Mouse (Mus musculus): ENCODE data around the gene Wnt5b. TPM values are rescaled to one million over a fixed set of nuclear protein-coding genes. Genes with fewer than 3 reads are reported as not detected.

The Wnt5b gene
- polyA plus RNA-seq, 1 experiment from 2014 or later: 8.6 TPM

GRCm38 (mm10) chr6:119451981-119452499 is 92.1 kb downstream of the Wnt5b start:
- H3K27me3 ChIP-seq (ENCODE audit: control insufficient read depth, insufficient read depth, low read length): no peaks in the 10 kb centered on the region
- peak overlapping the region; percentile 38 to 50 for H3K4me3 ChIP-seq (ENCODE audit: control insufficient read depth in 1 of 2, insufficient read depth in 1 of 2, low read depth in 1 of 2, low read length in 2 of 2)
- under 1% methylated on average over 15 of the region's 15 CpGs for WGBS
- no peaks in the 10 kb centered on the region for H3K36me3 ChIP-seq (ENCODE audit: control insufficient read depth, insufficient read depth, low read length)
- H3K4me2 ChIP-seq (ENCODE audit: low read length): peak overlapping the region; percentile 72
- H3K4me1 ChIP-seq (ENCODE audit: control insufficient read depth in 2 of 2, insufficient read depth in 2 of 2, low read length in 2 of 2): peaks cover 7 to 10% of the 10 kb centered on the region in 2 experiments
- H3K27ac ChIP-seq (replicated peaks in 1 of 2; ENCODE audit: control insufficient read depth in 1 of 2, insufficient read depth in 1 of 2, low read depth in 2 of 2, low read length in 2 of 2): peak overlapping the region; percentile 41 to 73
- H3K9me3 ChIP-seq (ENCODE audit: control insufficient read depth, low read length): no peaks in the 10 kb centered on the region
- ATAC-seq (ENCODE audit: insufficient number of reproducible peaks, insufficient read depth, low FRiP score, low read depth): peak; percentile 53
- H3K9ac ChIP-seq (ENCODE audit: low read length): peak overlapping the region; percentile 60

GRCm38 (mm10) chr6:119450965-119451943 is 92.9 kb downstream of the Wnt5b start:
- no peaks in the 10 kb centered on the region for H3K27me3 ChIP-seq (ENCODE audit: control insufficient read depth, insufficient read depth, low read length)
- 44% methylated on average over 14 of the region's 14 CpGs for WGBS
- H3K27ac ChIP-seq (replicated peaks in 1 of 2; ENCODE audit: control insufficient read depth in 1 of 2, insufficient read depth in 1 of 2, low read depth in 2 of 2, low read length in 2 of 2): peak overlapping the region in 1 of 2 experiments; percentile 41; a peak in 2 of 4 replicates

GRCm38 (mm10) chr6:119449060-119449499 is 95.1 kb downstream of the Wnt5b start:
- Histone ChIP-seq H3K27me3 (ENCODE audit: control insufficient read depth, insufficient read depth, low read length) (no peaks in the 10 kb centered on the region), H3K4me2 (ENCODE audit: low read length) (peak overlapping the region; percentile 65), H3K27ac (replicated peaks in 1 of 2; ENCODE audit: control insufficient read depth in 1 of 2, insufficient read depth in 1 of 2, low read depth in 2 of 2, low read length in 2 of 2) (no peak overlapping the region), H3K9ac (ENCODE audit: low read length) (peak overlapping the region; percentile 48), H3K36me3 (ENCODE audit: control insufficient read depth, insufficient read depth, low read length) (no peaks in the 10 kb centered on the region), H3K4me3 (ENCODE audit: control insufficient read depth in 1 of 2, insufficient read depth in 1 of 2, low read depth in 1 of 2, low read length in 2 of 2) (peak overlapping the region; percentile 28 to 49), H3K4me1 (ENCODE audit: control insufficient read depth in 2 of 2, insufficient read depth in 2 of 2, low read length in 2 of 2) (peaks cover 7 to 10% of the 10 kb centered on the region in 2 experiments), H3K9me3 (ENCODE audit: control insufficient read depth, low read length) (no peaks in the 10 kb centered on the region)
- 0 out of 2 replicates have a peak, but pooled peaks have one; percentile 22 for ATAC-seq (ENCODE audit: insufficient number of reproducible peaks, insufficient read depth, low FRiP score, low read depth)
- 4% methylated on average over 23 of the region's 23 CpGs for WGBS

More at GRCm38 (mm10) chr6:119450965-119451943, 92.9 kb downstream of the Wnt5b start:
- ATAC-seq (ENCODE audit: insufficient number of reproducible peaks, insufficient read depth, low FRiP score, low read depth): no peak
- Histone ChIP-seq H3K36me3 (ENCODE audit: control insufficient read depth, insufficient read depth, low read length) (no peaks in the 10 kb centered on the region), H3K4me3 (ENCODE audit: control insufficient read depth in 1 of 2, insufficient read depth in 1 of 2, low read depth in 1 of 2, low read length in 2 of 2) (peak overlapping the region in 1 of 2 experiments; percentile 38; a peak in 2 of 4 replicates), H3K4me2 (ENCODE audit: low read length) (peak overlapping the region; percentile 72), H3K9ac (ENCODE audit: low read length) (peak overlapping the region; percentile 60), H3K9me3 (ENCODE audit: control insufficient read depth, low read length) (no peaks in the 10 kb centered on the region), H3K4me1 (ENCODE audit: control insufficient read depth in 2 of 2, insufficient read depth in 2 of 2, low read length in 2 of 2) (peaks cover 7 to 10% of the 10 kb centered on the region in 2 experiments)

- Histone ChIP-seq H3K9me3 (ENCODE audit: control insufficient read depth, low read length) (no peaks in the 10 kb centered on the region), H3K4me1 (ENCODE audit: control insufficient read depth in 2 of 2, insufficient read depth in 2 of 2, low read length in 2 of 2) (peaks cover 7 to 10% of the 10 kb centered on the region in 2 experiments), H3K36me3 (ENCODE audit: control insufficient read depth, insufficient read depth, low read length) (no peaks in the 10 kb centered on the region), H3K4me3 (ENCODE audit: control insufficient read depth in 1 of 2, insufficient read depth in 1 of 2, low read depth in 1 of 2, low read length in 2 of 2) (peak overlapping the region; percentile 28 to 49), H3K27ac (replicated peaks in 1 of 2; ENCODE audit: control insufficient read depth in 1 of 2, insufficient read depth in 1 of 2, low read depth in 2 of 2, low read length in 2 of 2) (no peak overlapping the region), H3K9ac (ENCODE audit: low read length) (peak overlapping the region; percentile 48), H3K27me3 (ENCODE audit: control insufficient read depth, insufficient read depth, low read length) (no peaks in the 10 kb centered on the region), H3K4me2 (ENCODE audit: low read length) (peak overlapping the region; percentile 65)
- ATAC-seq (ENCODE audit: insufficient number of reproducible peaks, insufficient read depth, low FRiP score, low read depth): no peak
- WGBS: 10% methylated on average over 18 of the region's 18 CpGs
Observed at GRCm38 (mm10) chr6:119448321-119449059, 95.7 kb downstream of the Wnt5b start.

GRCm38 (mm10) chr6:119445671-119446607 is 98.2 kb downstream of the Wnt5b start:
- Histone ChIP-seq H3K4me1 (ENCODE audit: control insufficient read depth in 2 of 2, insufficient read depth in 2 of 2, low read length in 2 of 2) (peaks cover 2 to 4% of the 10 kb centered on the region in 2 experiments; a peak in 2 of 4 replicates), H3K4me2 (ENCODE audit: low read length) (no peak overlapping the region), H3K9me3 (ENCODE audit: control insufficient read depth, low read length) (no peaks in the 10 kb centered on the region), H3K4me3 (ENCODE audit: control insufficient read depth in 1 of 2, insufficient read depth in 1 of 2, low read depth in 1 of 2, low read length in 2 of 2) (no peak overlapping the region), H3K36me3 (ENCODE audit: control insufficient read depth, insufficient read depth, low read length) (no peaks in the 10 kb centered on the region), H3K9ac (ENCODE audit: low read length) (no peak overlapping the region), H3K27me3 (ENCODE audit: control insufficient read depth, insufficient read depth, low read length) (no peaks in the 10 kb centered on the region), H3K27ac (replicated peaks in 1 of 2; ENCODE audit: control insufficient read depth in 1 of 2, insufficient read depth in 1 of 2, low read depth in 2 of 2, low read length in 2 of 2) (no peak overlapping the region)
- WGBS: 63% methylated on average over 11 of the region's 11 CpGs
- no peak for ATAC-seq (ENCODE audit: insufficient number of reproducible peaks, insufficient read depth, low FRiP score, low read depth)

- Histone ChIP-seq H3K4me1 (ENCODE audit: control insufficient read depth in 2 of 2, insufficient read depth in 2 of 2, low read length in 2 of 2) (peaks cover under 1 to 5% of the 10 kb centered on the region in 2 experiments; a peak in 3 of 4 replicates), H3K27me3 (ENCODE audit: control insufficient read depth, insufficient read depth, low read length) (no peaks in the 10 kb centered on the region), H3K4me2 (ENCODE audit: low read length) (peak overlapping the region; percentile 50), H3K9me3 (ENCODE audit: control insufficient read depth, low read length) (no peaks in the 10 kb centered on the region), H3K9ac (ENCODE audit: low read length) (no peak overlapping the region), H3K36me3 (ENCODE audit: control insufficient read depth, insufficient read depth, low read length) (no peaks in the 10 kb centered on the region), H3K27ac (replicated peaks in 1 of 2; ENCODE audit: control insufficient read depth in 1 of 2, insufficient read depth in 1 of 2, low read depth in 2 of 2, low read length in 2 of 2) (peak overlapping the region; percentile 58 to 60), H3K4me3 (ENCODE audit: control insufficient read depth in 1 of 2, insufficient read depth in 1 of 2, low read depth in 1 of 2, low read length in 2 of 2) (no peak overlapping the region; a peak in 1 of 4 replicates)
- ATAC-seq (ENCODE audit: insufficient number of reproducible peaks, insufficient read depth, low FRiP score, low read depth): 0 out of 2 replicates have a peak, but pooled peaks have one; percentile 44
- 24% methylated on average over 12 of the region's 12 CpGs for WGBS
Observed at GRCm38 (mm10) chr6:119443742-119444645, 100.2 kb downstream of the Wnt5b start.
